Mouse (Mus musculus) thymus, adult 2 months (tissue): Measurements from ENCODE around the gene BC049352. TPM values are rescaled to one million over a fixed set of nuclear protein-coding genes. Genes with fewer than 3 reads are reported as not detected.

Experiments
- DNase-seq: peaks from one replicate; pipeline ENCODE4 v3.0.0; 2021
- H3K27ac ChIP-seq: fragments of 200-500 bp; 2 replicates; pipeline ENCODE4 v1.5.1; 2012; ENCODE audit warnings: low read length, control low read depth; ENCODE audit not compliant: control insufficient read depth, insufficient read depth
- H3K27me3 ChIP-seq: fragments of 200-500 bp; 2 replicates; pipeline ENCODE4 v1.6.1; 2012; ENCODE audit warnings: mild to moderate bottlenecking, low read length, moderate library complexity, mixed read lengths; ENCODE audit not compliant: control insufficient read depth, insufficient read depth
- H3K36me3 ChIP-seq: fragments of 200-500 bp; 2 replicates; pipeline ENCODE4 v1.6.1; 2012; ENCODE audit warnings: mild to moderate bottlenecking, low read length, moderate library complexity; ENCODE audit not compliant: control insufficient read depth, insufficient read depth
- H3K4me1 ChIP-seq: fragments of 200-500 bp; replicated peaks from 2 replicates; pipeline ENCODE4 v1.6.1; 2012; ENCODE audit warnings: low read length; ENCODE audit not compliant: control insufficient read depth, insufficient read depth
- H3K4me3 ChIP-seq: fragments of 200-500 bp; 2 replicates; pipeline ENCODE4 v1.5.1; 2012; ENCODE audit warnings: mild to moderate bottlenecking, low read length, control low read depth, moderate library complexity; ENCODE audit not compliant: control insufficient read depth, insufficient read depth
- CTCF ChIP-seq: fragments of 200-500 bp; IDR thresholded peaks from 2 replicates; pipeline ENCODE4 v1.5.1; 2012; ENCODE audit warnings: mild to moderate bottlenecking, control low read depth, low read length, moderate library complexity, borderline replicate concordance; ENCODE audit not compliant: control insufficient read depth, poor library complexity, insufficient read depth; ENCODE audit errors: extremely low read depth
- POLR2A ChIP-seq: fragments of 200-500 bp; IDR thresholded peaks from 2 replicates; pipeline ENCODE4 v1.6.1; 2012; ENCODE audit warnings: mild to moderate bottlenecking, low read length, control low read depth, moderate library complexity; ENCODE audit not compliant: control insufficient read depth, poor library complexity, insufficient read depth; ENCODE audit errors: extremely low read depth
- WGBS: fragments of 180-500 bp; shearing (Covaris S2); methylation state at CpG from one replicate; pipeline ENCODE4 v1.1.7; 2018; 5-methylcytosine and 5-hydroxymethylcytosine counted together
- polyA plus RNA-seq: library from polyadenylated mRNA; depleted of rRNA; stranded (reverse); fragments of >200 nt; gene quantifications from 2 replicates; pipeline ENCODE4 v1.2.3, GENCODE M21; 2012

Gene BC049352
- polyA plus RNA-seq, 1 experiment, result 4.5 TPM

GRCm38 (mm10) chr9:45202021-45202798 is 20.4 kb downstream of the BC049352 start:
- Histone ChIP-seq H3K4me1 (peaks cover 56% of the 10 kb centered on the region), H3K27me3 (no peaks in the 10 kb centered on the region), H3K4me3 (no peak overlapping the region), H3K36me3 (no peaks in the 10 kb centered on the region), H3K27ac (no peak overlapping the region; the same call in 1 of the 2 replicates)
- 60% methylated on average over 9 of the region's 9 CpGs for WGBS
- no peak for DNase-seq
- TF ChIP-seq POLR2A (no peak), CTCF (no peak)

GRCm38 (mm10) chr9:45203797-45204410 is 22.1 kb downstream of the BC049352 start, which contains the start of gene Tmprss4:
Gene Tmprss4, minus strand, starts transcription at chr9:45204092.
- Histone ChIP-seq H3K4me1 (peaks cover 59% of the 10 kb centered on the region), H3K4me3 (no peak within 1 kb of the TSS), H3K36me3 (no peaks in the 10 kb centered on the region), H3K27me3 (no peaks in the 10 kb centered on the region), H3K27ac (no peak within 1 kb of the TSS; the same call in 1 of the 2 replicates)
- TF ChIP-seq CTCF, result no peak
- no peak for TF ChIP-seq POLR2A
- DNase-seq, result no peak
- WGBS, result 55% methylated on average over 8 of the region's 8 CpGs

GRCm38 (mm10) chr9:45205143-45205542 is 23.3 kb downstream of the BC049352 start:
- Histone ChIP-seq H3K27me3 (no peaks in the 10 kb centered on the region), H3K36me3 (no peaks in the 10 kb centered on the region), H3K27ac (0 out of 2 replicates have a peak overlapping the region, but pooled peaks have one; percentile 14), H3K4me1 (peaks cover 68% of the 10 kb centered on the region), H3K4me3 (no peak overlapping the region)
- 60% methylated on average over 5 of the region's 5 CpGs for WGBS
- DNase-seq, result no peak
- TF ChIP-seq CTCF, result no peak
- TF ChIP-seq POLR2A, result no peak

GRCm38 (mm10) chr9:45206121-45206520 is 24.3 kb downstream of the BC049352 start:
- no peaks in the 10 kb centered on the region for H3K27me3 ChIP-seq
- H3K4me3 ChIP-seq, result no peak overlapping the region
- TF ChIP-seq CTCF (no peak), POLR2A (no peak)
- H3K27ac ChIP-seq, result no peak overlapping the region
- no peak for DNase-seq
- no peaks in the 10 kb centered on the region for H3K36me3 ChIP-seq
- 72% methylated on average over 4 of the region's 4 CpGs for WGBS
- peaks cover 77% of the 10 kb centered on the region for H3K4me1 ChIP-seq

GRCm38 (mm10) chr9:45207015-45207743 is 25.4 kb downstream of the BC049352 start:
- Histone ChIP-seq H3K27me3 (no peaks in the 10 kb centered on the region), H3K4me3 (no peak overlapping the region), H3K4me1 (peaks cover 83% of the 10 kb centered on the region), H3K36me3 (no peaks in the 10 kb centered on the region), H3K27ac (peak overlapping the region; percentile 39)
- WGBS, result 27% methylated on average over 7 of the region's 7 CpGs
- no peak for DNase-seq
- no peak for TF ChIP-seq POLR2A
- TF ChIP-seq CTCF, result no peak

- Histone ChIP-seq H3K27me3 (no peaks in the 10 kb centered on the region), H3K4me1 (peaks cover 61% of the 10 kb centered on the region), H3K27ac (no peak overlapping the region), H3K4me3 (no peak overlapping the region), H3K36me3 (no peaks in the 10 kb centered on the region)
- TF ChIP-seq CTCF, result no peak
- no peak for TF ChIP-seq POLR2A
- no peak for DNase-seq
- 87% methylated on average over 6 of the region's 6 CpGs for WGBS
Measured at GRCm38 (mm10) chr9:45212001-45212400, 30.2 kb downstream of the BC049352 start.
